Mouse (Mus musculus) activated CD4-positive, CD25-positive, alpha-beta regulatory T cell, adult 4 months (primary cell): ENCODE measurements around the gene Cyp4f14. TPM values are rescaled to one million over a fixed set of nuclear protein-coding genes. Genes with fewer than 3 reads are reported as not detected.

Experiments used
- ATAC-seq: one replicate; pipeline ENCODE4 v1.8.0; 2017
- polyA plus RNA-seq, 2 experiments: library from polyadenylated mRNA; unstranded; fragments of 100-300 nt; shearing (Covaris generic); gene quantifications; one replicate each; pipeline ENCODE4 v1.2.1; 2017

The Cyp4f14 gene
- not detected for polyA plus RNA-seq

DNA sequence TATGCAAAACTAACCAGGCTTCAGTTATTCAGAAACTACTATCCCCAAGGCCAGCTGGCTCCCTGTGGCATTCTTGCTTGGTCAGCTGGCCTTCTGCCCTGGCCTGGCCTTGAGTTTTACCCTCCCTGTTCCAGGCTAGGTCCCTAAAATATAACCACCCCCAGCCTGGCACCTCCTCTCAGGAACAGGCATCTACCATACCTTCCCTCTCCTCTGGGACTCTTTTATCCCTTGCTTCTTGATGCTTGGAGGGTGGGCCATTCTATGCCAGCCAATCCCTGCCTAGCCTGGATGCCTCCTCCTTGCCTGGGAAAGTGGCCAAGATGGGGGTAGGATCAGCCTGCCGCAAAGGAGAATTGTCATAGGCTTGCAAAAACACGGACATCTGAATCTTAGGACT is at the start of gene Cyp4f14:
Cyp4f14 (minus strand) TSS at position 212 of the 400 bp plus-strand sequence.
- no peak for ATAC-seq

DNA sequence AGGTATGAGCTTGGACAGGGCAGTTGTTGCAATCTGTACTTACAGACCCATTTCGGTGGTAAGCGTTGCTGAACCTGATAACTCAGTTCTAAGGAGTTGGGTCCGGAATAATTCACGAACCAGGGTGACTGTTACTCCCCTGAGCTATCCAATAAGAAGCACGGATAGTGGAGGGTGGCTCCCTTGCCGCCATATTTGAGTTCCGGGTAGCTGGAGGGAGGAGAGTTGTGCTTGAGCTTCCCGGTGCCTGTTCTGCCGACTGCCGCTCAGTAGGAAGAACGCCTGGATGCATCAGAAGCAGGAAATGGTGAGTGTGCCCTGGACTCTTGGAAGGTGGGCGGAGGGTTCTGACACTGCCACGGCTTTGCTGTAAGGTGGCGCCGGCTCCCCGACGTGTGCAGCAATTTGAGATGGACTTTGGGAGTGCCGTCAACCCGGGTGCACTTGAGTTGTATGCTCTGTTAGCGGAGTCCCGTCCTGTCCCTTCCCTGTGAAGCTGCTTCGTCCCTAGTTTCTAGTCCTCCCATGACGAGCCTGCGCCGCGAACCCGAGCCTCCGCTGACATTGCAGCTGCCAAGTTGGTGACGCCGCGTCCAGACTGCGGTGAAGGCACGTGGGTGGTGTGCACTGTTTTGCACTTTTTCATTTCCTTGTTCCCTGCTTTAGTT is 48.6 kb upstream of the Cyp4f14 start, which contains the start of gene Zfp472:
Zfp472 (plus strand) TSS at position 192 of the 668 bp plus-strand sequence.
- peak; percentile 93 for ATAC-seq

DNA sequence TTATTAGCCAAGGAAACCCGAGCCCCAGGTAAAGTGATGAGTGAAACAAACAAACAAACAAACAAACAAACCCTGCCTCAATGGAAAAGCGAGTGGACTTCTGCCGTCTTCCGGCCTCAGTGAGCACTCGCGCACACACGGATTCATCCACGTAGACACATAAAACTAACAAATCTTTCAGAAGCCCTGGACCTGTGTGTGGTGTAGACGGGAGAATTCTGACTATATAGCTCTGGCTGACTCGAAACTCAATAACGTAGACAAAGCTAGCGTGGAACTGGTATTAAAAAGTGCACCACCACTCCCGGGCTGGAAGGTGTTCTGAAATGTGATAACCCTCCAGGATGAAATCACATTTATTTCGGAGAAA is 48.1 kb upstream of the Cyp4f14 start:
- peak; percentile 28 for ATAC-seq

DNA sequence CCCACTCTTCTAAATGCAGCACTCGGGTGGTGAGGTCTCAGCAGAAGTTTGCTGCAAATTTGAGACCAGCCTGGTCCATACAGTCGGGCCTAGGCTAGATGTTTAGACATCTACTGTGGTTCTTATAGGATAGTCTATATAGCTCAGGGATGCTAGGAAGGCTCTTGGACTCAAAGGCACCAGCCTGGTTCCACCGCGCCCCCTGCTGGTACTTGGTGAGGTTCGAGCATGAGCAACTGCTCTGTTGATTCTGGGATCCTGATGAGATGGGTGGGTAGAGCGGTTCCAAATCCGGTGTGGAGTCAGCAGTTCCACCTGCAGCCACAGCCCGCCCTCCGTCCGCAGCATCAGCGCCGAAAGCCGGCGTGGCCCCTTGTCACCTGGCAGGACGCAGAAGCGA is 34.3 kb upstream of the Cyp4f14 start:
- peak; percentile 20 for ATAC-seq

GRCm38 (mm10) chr17:32951006-32951405 is 33.9 kb upstream of the Cyp4f14 start:
- no peak for ATAC-seq

- no peak for ATAC-seq
Observed at GRCm38 (mm10) chr17:32950136-32950535, 33.0 kb upstream of the Cyp4f14 start.

GRCm38 (mm10) chr17:32947215-32947914 is 30.2 kb upstream of the Cyp4f14 start, which contains the start of gene Cyp4f13:
Gene Cyp4f13 (minus strand): TSS chr17:32947402.
- peak; percentile 95 for ATAC-seq

GRCm38 (mm10) chr17:32946716-32947115 is 29.6 kb upstream of the Cyp4f14 start:
- ATAC-seq: no peak

DNA sequence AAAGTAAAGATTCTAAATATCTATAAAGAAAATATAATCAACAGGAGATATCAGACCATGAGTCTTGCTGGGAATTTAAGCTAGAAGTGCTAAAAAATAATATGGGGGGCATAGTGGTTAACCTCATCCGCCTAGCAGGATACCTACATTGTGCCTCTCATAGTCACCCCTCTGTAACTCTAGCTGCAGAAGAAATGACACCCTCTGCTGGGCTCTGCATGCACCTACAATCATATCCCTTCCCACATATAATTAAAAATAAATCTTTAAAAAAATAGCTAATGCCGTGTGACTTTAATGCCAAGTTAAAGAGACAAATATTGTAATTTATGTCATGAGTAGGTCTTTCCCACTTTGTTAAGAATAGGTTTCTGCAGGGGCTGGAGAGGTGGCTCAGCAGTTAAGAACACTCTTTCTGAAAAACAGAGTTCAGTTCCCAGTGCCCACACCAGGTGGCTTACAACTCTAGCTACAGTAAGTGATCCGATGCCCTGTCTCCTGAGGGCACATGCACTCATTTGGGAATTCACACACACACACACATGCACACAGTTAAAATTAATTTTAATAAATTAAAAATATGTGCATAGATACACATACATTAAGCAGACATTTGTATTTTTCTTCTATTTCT is 27.4 kb upstream of the Cyp4f14 start:
- no peak for ATAC-seq

DNA sequence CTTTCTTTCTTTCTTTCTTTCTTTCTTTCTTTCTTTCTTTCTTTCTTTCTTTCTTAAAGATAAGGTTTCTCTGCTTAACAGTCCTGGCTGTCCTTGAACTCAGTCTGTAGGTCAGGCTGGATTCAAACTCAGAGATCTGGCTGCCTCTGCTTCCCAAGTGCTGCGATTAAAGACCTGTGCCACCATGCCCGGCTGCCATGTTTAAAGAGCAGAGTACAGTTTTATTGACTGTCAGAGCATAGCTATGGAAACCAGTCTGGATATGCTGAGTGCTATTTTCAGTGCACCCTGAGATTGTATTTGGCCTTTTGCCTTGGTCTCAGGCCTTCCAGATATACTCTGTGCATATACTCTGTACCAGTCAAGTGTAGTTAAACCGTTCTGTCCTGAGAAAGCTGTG is 26.5 kb upstream of the Cyp4f14 start:
- no peak for ATAC-seq

DNA sequence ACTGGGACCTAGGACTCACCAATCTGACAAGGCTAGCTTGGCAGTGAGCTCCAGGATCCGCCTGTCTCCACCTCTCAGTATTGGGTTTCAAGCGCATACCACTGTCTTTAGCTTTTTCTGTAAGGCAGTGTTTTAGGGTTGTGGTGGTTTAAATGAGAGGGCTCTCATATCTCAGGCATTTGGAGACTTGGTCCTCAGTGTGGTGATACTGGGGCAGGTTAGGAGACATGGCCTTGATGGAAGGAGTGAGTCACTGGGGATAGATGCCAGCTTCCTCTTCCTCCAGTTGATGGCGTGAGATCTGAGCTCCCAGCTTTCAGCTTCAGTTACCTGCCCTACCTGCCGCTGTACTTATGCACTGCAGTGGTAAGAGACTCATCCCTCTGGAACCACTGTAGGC is 22.7 kb upstream of the Cyp4f14 start:
- no peak for ATAC-seq

DNA sequence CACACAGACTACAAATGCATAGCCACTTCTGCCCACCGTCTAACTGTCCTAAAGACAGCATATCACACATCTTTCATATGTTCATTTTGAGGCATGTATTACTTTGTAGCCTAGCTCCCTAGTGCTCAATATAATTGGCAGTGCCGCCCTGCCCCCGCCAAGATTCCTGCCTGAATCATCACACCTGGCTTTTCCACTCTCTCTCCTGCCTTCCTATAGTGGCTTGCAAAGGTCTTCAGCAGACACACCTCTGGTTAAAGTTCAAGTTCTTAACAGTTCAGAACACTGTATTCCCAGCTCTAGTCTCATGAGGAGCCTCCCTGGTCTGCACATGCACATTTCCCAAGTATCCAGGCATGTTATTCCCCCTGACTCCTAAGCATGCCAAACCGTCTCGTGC is 10.7 kb upstream of the Cyp4f14 start:
- ATAC-seq: no peak

- peak; percentile 94 for ATAC-seq
Observed at GRCm38 (mm10) chr17:32924658-32925312, 7.6 kb upstream of the Cyp4f14 start.

- ATAC-seq: no peak
Observed at GRCm38 (mm10) chr17:32923681-32924080, 6.5 kb upstream of the Cyp4f14 start.

DNA sequence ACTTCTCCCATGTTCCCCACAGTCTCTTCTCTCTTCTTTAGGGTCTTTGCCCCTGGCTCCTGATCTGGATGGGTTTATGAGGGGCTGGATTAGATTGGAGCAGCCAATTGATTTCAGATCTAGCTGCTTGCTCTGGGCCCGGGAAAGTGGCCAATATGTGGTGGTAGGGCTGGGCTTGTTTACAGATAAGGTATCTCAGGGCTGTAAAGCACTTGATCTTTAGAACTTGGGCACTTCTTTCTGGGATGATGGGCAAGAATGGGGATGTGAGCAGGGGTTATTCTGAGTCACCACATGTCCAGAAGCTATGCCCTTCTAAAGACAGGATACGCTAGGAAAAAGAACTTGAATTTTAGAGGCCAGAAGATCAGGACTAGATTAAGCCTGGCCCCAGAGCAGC is 2.0 kb upstream of the Cyp4f14 start:
- ATAC-seq: no peak

GRCm38 (mm10) chr17:32916075-32916474 is 1.1 kb downstream of the Cyp4f14 start:
- ATAC-seq: no peak

- ATAC-seq: no peak
Observed at GRCm38 (mm10) chr17:32906172-32906571, 11.0 kb downstream of the Cyp4f14 start.

DNA sequence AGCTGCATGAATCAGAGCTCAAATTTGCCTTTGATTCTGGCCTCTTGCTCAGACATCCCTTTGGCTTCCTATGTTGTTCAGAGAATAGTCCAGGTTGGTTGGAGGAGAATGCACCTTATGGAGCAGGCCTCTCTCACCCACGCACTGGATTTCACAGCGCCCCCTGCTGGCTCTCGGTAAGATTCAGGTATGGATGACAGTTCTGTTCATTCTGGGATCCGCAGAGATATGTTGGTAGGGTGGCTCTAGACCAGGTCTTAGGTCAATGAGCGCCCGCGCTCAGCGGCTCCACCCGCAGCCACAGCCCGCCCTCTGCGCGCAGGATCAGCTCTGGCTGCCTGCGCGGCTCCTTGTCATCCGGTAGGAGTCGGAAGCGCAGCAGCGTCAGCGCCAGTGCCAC is 11.9 kb downstream of the Cyp4f14 start:
- ATAC-seq: no peak

GRCm38 (mm10) chr17:32904414-32904813 is 12.7 kb downstream of the Cyp4f14 start:
- ATAC-seq: no peak

GRCm38 (mm10) chr17:32901751-32902525 is 15.2 kb downstream of the Cyp4f14 start:
- ATAC-seq: no peak

- ATAC-seq: no peak
Observed at GRCm38 (mm10) chr17:32895421-32895820, 21.7 kb downstream of the Cyp4f14 start.

- no peak for ATAC-seq
Observed at GRCm38 (mm10) chr17:32893901-32894300, 23.2 kb downstream of the Cyp4f14 start.
